Mouse (Mus musculus): Measurements from ENCODE around the gene Fam129a.

Gene Fam129a

DNA sequence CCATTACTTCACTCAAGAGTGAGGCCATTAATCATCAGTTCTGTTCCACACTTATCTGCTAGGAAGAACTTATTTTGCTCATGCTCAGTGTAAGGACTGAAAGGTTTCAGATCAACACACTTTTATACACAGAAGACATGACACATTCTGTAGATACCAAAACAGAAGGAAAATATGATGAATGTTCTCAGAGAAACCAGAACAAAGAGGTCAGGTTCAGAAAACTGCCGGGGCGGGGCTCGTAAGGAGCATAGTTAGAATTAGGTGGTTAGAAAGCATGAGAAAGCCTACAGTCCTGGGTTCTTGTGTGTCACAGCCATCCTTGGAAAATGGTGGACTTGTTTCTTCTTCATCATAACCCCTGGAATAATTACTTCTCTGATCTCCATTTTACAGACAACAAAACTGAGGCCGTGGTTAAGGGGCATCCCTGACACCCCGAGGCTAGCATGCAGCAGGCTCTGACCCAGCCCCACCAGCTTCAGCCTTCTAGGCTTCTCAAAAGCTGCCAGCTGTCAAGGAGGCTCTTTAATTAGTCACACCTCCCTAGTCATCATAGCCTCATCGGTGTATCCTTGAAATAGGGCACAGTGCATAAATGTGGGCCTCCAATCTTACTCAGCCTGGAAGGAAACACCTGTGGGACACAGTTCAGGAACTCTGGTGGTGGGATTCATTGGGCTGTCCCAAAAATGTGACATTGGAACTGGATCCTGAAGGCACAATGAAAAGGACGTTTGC, 127.1 kb downstream of the Fam129a start:
- no peak for DNase-seq (ENCODE audit: low spot score)

DNA sequence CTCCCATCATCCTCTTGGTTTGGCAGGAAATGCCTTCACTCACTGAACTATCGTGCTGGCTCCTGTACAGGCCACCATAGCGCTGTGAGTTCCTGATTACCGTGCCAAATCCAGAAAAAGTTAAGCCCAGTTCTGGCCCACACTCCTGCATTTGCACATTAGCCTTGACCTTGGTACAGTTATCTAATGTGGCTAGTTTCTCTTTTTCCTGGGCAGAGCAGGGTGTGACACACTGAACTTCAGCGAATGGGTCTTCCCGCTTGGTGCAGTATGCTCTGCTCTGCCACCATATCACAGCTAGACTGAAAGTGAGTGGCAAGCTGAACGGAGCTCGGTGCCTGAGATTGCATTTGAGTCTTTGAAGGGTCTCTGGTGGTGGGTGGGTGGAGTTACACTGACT, 128.4 kb downstream of the Fam129a start:
- DNase-seq (ENCODE audit: low spot score), result no peak

DNA sequence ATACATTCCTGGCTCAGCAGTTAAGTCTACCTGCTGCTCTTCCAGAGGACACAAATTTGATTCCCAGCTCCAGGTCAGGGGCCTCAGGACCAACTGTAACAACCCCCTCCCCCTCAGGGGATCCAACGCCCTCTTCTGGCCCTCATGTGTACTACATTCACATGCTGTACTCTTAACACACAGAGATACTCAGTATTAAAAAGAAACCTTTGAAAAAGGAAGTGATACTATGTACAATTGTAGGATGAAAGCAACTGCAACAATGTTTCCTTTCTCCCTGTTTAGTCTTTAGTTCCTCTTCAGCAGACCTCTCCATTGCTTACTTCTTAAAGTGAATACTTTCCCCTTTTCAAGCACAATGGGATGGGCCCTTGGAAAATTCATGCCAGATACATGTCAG, 131.8 kb downstream of the Fam129a start:
- DNase-seq (ENCODE audit: low spot score), result no peak

DNA sequence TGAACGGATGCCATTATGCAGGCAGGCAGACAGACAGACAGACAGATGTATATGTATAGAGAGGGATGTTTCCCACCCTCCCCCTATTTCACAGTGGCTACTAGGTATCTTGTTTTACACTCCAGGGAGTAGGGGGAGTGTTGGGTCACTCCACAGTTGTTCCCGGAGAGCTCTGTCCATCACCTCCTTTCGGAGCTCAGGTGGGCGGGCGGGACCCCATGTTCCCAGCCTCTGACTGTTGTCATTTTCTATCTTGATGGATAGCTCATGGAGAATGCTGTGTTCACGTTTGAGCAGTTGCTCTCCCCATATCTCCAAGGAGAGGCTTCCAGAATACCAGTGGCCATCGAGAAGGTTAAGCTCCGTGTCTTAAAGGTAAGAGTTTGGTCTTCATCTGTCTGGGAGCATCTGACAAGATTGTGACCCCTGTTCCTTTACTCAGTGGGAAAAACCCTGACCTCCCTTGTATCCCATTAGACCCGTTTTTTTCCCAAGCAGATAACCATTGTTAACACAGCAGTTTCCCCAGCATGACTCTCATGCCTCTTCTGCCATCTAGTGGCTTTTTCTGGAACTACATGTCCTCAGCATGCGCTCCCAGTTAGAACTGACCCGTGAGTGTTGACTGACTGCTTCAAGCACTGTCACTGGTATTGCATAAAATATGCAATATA, 134.9 kb downstream of the Fam129a start:
- peak; percentile 93 for DNase-seq (ENCODE audit: low spot score)

DNA sequence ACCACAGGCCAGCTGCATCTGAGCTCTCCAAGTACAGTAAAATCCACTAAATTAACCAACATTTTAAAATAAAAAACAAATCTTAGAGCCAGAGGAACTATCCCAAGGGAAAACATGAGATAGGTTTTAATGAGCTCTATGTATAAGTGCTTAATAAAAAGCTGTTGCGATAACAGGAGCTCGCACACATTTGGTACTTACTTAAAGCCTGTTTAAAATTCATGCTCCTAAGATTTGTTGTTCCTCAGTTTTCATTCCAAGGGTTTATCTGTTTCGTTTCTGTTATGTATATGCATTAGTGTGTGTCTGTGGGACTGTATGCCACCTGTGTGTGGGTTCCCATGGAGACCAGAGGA, 135.4 kb downstream of the Fam129a start:
- DNase-seq (ENCODE audit: low spot score), result no peak

DNA sequence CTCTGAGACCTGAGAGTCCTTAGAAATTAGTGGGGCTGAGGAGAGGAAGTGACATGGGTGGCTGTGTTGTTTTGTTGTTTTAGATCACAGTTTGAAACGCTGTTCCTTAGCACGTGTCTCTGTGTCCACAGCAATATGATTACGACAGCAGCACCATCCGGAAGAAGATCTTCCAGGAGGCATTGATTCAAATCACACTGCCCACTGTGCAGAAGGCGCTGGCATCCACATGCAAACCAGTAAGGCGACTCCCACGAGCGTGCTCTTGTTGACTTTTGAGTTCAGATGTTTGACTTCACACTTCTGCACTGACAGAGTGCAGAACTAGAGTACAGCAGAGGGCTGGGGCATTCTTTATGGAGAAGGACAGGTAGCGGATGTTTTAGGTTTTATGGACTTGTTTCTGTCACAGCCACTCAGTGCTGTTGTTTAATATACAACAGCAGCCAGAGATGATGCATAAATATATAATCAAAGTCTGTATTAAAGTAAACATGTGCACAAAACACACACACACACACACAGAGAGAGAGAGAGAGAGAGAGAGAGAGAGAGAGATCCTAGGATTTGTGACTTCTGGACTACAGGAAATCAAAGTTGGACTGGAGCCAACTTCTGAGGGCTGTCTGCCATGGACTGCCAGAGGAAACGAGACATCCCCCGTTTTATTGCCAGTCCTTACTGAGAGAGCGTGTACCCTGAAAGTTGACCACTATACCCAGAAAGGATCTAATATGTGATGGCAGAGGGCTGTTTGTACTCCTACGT, 138.2 kb downstream of the Fam129a start:
- DNase-seq (ENCODE audit: low spot score), result no peak

DNA sequence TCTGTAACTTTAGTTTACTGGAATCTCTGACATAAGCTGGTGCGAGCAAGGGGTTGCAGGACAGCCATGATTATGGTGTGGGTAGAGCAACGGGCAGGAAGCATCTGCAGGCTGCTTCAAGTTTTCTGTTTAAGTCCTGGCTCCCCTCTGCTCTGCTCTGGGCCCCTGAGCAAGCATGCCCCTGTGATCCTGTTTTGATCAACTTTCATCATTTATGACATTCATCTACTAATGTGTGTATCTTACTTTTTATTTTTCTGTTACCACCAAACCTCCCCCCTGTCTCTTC, 138.7 kb downstream of the Fam129a start:
- no peak for DNase-seq (ENCODE audit: low spot score)

DNA sequence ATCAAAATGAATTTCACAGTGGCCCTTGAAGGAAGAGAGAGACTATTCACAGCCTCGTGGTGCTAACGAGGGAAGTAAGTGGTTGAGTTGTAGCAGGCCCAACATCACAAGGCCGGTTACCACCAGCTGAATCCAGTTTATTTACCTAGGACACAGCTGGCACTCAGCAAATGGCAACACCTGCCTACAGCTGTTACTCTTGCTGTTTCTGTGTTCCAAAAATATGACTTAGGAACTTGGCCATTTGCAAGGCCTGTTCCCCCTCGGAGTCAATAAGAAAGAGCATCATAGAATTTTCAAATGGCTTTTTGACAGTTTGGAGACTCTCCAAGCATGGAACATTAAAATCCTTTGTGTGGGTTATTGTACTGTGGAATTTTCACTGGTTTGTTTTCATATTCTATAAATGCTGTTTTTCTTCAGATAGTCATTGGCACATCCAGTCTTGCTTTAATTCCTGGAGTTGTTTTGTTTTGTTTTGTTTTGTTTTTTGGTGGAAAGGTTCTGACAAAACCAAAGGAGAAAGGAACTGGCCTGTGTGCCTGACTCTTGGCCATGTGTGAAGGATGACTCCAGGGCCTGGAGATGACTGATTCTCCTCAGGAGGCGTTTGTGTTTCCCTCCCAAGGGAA, 139.6 kb downstream of the Fam129a start:
- DNase-seq (ENCODE audit: low spot score), result no peak

DNA sequence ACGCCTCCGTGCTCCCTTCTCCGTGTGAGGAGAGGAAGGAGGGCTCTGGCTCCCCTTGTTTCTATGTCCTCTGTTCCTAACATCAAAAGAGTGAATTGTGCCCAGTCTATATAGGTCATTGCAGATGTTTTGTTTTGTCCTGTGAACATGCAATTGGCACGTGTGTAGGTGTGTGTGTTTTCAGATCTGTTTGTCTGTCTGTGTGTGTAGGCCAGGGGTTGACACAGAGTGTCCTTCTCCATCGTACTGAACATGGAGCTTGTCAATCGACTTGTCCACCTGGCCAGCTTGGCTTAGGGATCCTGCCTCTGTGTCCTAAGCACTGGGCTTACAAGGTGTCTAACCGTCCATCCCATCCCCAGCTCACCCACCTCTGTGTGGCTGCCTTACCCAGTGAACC, 140.1 kb downstream of the Fam129a start:
- no peak for DNase-seq (ENCODE audit: low spot score)

DNA sequence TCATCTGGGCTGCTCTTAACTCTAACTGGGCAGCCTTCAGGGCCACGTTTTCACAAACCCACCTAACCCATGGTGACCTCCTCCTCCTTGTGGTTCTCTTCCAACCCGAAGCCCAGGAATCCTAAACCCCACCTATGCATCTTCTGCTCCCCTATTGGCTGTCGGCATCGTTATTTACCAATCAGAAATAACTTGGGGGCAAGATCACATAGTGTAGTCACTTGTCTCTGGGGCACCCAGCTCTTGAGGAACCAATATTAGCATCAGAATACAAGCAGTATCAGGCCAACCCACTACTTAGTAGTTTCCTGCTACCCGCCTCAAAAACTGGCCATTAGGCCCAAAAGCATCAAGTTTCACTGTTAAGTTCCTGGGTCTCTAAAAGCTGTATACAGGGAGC, 141.7 kb downstream of the Fam129a start:
- DNase-seq (ENCODE audit: low spot score), result no peak

DNA sequence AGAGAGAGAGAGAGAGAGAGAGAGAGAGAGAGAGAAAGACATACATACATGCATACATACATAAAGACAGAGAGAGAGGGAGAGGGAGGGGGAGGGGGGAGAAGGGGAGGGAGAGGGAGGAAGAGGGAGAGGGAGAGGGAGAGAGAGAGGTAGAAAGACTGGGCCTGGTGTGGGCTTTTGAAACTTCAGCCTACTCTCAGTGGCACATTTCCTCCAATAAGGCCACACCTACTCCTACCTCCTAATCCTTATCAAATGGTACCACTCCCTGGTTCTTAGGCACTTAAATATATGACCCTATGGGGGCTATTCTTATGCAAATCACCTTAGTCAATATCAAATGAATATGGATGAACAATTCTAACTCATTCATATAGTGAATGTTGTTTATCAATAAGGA, 142.6 kb downstream of the Fam129a start:
- DNase-seq (ENCODE audit: low spot score), result no peak

DNA sequence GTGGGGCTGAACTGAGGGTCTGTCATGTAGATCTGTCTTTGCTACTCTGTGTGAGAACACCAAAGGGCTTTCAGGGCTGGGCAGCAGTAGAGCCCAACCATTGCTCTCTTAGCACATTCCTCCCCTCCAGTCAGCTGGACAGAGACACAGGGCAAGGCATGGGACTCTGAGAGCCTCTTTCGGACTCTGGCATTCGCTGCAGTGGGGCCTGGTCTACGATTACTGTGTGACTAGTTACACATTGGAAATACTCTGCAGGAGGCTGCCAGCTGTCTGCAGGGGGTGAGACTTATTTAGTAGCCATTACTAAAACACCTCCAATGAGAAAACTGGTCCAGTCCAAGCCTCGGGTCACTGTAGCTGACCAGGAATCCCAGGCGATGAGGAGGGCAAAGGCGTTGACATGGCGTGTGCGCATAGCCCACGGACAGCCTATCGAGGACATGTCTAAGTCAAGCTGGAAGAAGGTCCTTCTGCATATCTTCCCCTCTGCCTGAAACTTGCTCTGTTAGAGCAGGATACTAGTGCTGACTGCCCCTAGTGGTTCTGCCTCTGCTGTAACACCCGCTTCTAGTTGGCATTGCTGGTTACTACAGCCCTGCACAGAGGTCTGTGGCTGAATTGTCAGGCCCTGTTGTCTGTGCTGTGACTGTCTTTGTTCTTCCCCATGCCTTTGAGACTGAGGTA, 145.2 kb downstream of the Fam129a start:
- DNase-seq (ENCODE audit: low spot score), result no peak

DNA sequence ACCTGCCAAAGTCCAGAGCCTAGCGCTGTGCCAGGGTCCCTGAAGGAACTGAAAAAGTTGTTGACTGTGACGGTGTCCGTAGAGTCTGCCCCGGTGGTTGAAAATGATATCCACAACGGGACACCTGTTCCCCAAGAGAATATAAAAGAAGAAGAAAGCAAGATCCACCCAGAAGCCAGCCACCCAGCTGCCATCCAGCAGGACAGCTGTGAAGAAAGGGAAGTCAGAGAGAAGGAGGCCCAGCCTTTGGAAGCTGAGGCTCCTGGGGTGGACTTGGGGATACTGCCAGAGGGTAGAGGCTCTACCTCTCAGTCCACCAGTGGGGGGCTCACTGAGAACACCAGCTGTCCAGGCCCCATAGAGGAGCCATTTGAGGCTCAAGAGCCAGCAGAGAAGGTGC, 146.6 kb downstream of the Fam129a start:
- DNase-seq (ENCODE audit: low spot score), result no peak

DNA sequence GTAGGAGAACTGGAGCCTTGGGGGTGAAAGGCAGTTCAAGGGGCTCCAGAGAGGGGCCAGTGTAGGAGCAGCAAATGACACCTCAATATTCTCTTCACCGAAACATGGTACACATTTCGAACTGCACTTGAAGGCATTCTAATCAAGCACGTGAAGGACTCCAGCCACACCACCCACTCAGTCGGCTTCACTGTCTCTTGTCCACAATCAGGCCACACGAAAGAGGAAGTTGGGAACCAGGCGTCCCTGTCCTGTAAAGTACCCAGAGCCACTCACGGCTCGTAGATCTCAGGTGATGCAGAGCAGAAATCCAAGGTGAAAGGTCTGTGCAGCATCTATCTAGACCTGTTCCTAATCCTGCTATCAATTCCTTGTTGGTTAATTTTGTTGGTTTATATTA, 147.6 kb downstream of the Fam129a start:
- no peak for DNase-seq (ENCODE audit: low spot score)

DNA sequence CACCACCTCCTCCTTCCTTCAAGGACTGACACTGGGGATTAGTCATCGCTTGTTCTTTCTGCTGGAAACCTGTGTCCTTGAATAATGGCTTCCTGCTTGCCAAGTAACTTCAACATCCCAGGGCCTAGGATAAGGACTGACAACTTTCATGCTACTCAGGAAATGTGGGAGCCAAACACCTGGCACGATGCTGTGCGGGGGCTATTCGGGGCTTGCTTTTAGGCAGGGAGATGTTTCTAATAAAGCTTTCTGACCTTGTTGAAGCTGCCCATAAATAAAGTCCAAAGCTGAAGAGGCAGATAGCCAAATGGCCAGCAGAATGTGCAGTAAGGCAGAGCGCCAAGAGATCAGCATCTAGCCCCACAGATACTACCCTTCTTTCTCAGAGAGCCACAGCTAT, 148.9 kb downstream of the Fam129a start:
- DNase-seq (ENCODE audit: low spot score), result no peak

DNA sequence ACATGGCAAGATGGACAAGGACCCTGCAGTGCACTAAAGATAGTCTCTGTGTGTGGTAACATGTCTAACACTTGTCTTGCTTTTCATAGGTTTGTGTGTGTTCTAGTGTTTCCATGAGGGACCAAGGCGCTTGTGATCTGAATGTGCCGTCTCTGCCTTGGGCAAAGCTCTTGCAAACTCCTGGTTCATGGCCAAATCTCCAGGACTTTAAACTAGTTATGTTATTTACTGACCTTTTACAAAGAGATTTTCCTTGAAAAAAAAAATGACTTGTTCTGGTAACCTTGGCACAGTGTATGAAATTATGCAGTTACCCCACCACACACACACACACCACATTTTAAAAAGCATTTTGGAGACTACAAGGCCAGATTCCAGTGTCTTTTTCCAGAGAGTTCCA, 149.6 kb downstream of the Fam129a start:
- DNase-seq (ENCODE audit: low spot score), result no peak

DNA sequence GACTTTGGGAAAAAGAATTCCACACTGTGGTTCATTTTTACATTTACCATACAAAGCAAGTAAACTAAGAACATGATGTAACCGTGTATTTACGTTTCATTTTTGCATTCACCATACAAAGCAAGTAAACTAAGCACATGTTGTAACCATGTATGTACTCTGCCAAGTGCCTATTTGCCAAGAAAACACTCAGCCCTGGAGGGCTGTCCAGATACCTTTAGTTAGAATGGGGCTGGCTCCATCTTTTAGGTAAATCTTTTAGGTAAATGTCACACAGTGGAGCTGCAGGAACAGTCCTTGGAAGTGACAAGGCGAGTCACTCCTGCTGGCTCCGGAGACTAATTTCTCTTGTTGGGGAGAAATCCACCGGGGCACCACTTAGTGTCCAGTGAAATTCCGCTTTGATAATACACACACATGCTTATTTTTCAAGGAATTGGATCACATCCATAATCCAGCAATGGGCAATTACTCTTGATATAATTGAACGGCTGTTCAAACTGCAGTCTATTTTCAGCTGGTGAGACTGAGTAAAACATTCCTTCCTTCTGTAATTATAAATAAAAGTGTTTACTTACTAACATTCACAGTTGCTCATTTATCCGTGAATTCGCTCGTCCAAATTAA, 150.5 kb downstream of the Fam129a start:
- no peak for DNase-seq (ENCODE audit: low spot score)

DNA sequence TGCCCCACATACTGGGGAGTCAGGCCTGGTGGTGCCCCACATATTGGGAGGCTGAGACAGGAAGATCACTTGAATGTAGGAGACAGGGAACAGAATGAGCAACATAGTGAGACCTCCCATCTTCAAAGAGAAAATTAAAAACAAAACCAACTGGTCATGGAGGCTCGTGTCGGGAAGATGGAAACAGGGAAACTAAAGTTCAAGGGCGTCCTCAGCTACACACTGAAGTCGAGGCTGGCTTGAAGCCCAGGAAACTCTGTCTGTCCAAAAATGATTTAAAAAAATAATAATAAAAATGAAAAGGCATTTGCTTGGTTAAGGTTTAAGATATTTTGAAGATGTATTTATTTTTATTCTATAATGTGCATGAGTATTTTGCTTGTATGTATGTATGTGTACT, 152.8 kb downstream of the Fam129a start:
- no peak for DNase-seq (ENCODE audit: low spot score)

DNA sequence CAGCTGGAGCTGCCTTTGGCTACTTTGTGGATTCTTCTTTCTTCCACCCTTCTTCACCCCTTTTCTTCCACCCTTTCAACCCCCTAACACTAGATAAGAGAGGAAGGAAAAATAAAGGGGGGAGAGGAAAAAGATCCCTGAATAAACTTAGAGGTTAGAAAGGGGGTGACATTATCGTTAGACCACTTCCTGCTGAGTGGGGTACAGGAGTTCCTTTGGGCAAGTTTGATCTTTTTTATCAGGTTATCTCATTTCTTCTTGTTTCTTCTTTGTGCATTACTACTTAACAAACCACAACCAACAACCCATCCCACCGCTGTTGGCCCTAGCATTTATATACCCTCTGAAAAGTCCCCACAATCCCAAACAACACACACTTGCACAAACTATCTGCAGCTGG, 154.6 kb downstream of the Fam129a start:
- DNase-seq (ENCODE audit: low spot score), result no peak

DNA sequence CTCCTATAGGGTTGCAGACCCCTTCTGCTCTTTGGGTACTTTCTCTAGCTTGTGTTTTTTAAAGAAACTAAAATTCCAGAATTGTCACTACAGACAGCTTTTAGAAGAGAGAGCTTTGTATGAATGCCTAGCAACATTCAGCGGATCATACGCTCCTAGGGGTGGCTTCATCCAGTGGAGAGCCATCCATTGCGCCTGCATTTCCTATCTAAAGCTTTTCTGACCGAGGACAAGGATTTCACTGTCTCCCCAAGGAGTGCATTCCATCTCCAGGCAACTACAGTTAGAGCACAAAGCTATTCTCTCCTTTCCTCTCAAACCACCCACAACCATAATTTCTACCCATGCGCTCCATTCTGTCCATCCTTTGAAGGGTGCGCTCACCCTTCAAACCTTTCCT, 155.4 kb downstream of the Fam129a start:
- no peak for DNase-seq (ENCODE audit: low spot score)

DNA sequence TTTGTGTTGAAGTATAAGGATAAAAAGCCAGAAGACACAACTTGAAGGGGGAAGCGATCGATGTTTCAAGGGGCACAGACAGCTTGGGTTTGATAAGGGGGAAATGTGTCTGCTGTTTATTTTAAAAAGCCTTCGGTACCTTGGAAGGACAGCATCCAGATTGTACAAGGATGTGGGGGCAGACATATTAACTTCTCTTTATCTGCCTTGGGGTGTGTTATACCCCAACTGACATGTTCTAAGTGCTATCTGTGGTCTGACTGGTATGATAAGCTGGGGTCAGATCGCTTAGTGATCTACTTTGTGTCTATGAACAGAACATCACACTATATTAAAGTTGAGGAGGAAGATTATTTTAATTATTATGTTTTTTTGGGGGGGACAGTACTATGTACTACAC, 157.2 kb downstream of the Fam129a start:
- DNase-seq (ENCODE audit: low spot score), result no peak

DNA sequence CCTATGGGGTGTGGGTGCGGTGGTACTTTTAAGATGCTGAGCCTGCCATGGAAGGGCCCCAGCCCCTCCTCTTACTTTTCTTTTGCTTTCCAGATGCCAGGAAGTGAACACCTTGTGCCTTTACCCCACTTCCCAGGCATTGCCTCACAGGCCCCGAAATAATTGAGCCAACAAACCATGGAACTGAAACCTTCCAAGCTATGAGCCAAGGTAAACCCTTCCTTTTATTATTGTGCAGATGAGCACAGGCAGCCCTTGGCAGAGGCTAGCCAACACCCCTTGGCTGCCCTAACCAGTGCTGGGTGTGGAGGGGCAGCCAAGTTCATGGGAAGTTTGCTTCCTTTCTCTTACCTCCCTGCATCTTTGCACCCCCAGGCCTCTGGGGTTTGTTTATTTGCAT, 166.2 kb downstream of the Fam129a start:
- DNase-seq (ENCODE audit: low spot score), result no peak
